Mouse (Mus musculus) gastrocnemius, adult 18-20 months (tissue): ENCODE data around the gene Podn. TPM values are rescaled to one million over a fixed set of nuclear protein-coding genes. Genes with fewer than 3 reads are reported as not detected.
A peak's percentile ranks its signal among the peaks of the same experiment; 100 is the strongest.

ENCODE experiments used
- DNase-seq: peaks from one replicate; pipeline ENCODE4 v3.0.0; 2021; ENCODE audit warnings: low spot score
- total RNA-seq, 2 experiments: library from RNA; stranded (reverse); gene quantifications; 2 replicates each; pipeline ENCODE4 v1.2.3; 2021

Podn gene
- total RNA-seq, 2 experiments from 2014 or later: 8.0 to 9.5 TPM

DNA sequence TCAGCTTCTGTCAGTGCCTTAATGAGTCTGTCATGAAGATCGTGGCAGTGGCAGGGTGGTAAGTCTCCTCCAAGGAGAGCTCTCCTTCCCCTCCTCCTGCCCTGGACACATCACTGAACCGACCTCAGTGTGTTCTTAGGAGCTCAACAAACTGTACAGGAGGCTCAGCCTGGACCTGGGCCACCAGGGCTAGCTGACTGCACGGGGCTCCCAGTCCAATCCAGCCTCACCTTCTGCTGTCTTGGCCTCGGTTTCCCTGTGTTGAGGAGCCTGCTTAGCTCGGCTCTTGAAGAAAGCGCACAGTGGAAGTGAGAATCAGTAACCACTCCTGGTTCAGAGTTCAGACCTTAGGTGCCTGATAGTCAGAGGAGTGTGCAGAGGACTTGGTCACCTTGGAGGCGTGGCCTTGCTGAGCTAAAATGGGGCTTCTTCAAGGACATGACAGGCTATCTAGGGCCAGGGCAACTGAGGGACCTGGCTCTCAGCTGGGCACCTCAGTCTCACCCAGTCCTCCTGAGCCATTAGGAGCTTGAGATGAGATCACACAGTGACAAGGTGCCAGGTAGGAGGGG, 88.6 kb downstream of the Podn start:
- DNase-seq: no peak

DNA sequence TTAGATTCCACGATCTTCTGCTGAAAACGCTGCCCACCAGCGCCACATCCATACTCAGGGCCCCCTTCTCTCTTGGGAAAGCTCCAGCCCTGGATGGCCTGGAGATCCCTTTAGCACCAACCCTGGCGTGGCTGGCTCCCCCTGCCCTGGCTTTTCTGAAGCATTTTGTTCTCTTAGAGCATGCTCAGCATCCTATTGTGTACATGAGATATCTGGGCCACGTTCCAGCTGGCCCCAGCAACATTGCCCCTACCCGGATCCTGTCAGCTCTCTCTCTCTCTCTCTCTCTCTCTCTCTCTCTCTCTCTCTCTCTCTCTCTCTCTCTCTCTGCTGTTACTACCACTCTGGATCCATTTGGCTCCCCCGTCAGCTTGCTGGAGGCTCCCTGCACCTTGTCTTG, 90.9 kb downstream of the Podn start:
- no peak for DNase-seq

DNA sequence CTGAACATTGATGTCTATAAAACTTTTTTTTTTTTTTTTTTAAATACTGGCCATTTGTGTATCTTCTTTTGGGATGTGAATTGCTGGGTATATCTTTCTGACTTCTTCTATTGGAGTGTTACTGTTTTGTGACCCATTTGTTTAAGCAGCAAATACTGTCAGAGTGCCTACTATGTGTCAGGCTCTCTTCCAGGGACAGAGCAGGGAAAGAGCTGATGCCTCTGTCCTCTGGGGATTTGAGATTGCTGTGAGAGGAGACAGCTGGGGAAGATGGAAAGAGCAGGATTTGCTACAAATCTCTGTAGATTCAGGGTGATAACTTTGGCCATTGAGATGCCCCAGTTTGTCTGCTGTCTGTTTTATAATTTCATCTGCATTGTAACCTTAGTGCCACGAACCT, 96.9 kb downstream of the Podn start:
- no peak for DNase-seq

DNA sequence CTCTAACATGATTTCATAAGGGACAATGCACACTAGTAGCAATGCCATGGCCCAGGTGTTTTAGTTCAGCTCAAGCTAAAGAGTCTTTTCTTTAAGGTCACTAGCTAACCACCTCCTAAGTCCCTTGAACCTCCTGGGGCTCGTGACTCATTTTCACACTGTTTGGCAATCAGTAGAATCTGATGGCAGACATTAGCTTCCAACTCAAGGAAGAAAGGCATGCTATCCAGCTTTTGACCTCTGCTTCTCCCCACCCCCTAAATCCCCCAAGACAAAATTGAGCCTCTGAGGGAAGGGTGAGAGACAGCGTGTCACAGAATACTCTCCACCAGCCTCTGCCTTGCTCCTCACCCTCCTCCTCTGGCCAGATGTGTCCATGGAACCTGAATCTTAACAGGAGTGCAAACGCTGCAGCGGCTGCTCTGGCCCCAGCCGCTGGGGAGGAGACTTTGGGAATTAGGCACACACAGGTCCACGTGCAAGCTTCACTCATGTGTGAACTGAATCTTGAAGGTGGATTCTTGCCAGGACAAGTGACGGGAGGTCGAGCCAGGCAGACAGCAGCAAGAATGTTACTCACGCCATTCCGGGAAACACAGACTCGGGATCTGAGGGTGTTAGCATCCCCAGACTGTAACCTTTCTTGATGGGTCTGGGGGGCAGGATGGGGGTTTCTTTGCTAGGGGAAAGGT, 97.5 kb downstream of the Podn start:
- peak; percentile 68 for DNase-seq

DNA sequence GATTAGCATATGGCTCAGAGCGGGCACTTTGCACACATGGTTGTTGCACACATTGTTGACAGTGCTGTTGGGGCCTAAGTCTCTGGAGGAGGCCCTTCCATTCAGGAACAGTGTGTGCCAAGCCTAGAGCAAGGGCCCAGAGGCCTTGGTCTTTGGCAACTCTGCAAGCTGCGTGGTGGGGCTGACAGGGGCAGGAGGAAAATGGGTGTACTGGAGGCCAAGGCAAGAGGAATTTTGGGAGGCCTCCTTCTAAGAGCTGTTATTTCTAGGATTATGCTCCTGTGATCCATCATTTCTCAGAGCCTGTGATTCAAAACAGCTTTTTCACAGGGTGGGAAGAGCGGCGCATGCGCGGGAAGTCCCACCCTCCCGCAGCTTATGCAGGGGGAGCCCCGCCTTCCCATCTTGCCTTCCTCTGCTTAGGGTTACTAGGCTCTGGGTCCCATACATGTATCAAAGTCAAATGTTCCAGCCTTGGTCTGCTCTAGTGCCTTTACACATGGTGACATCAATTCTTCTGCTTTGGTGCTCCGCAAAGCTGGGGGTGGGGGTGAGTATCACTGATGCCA, 99.7 kb downstream of the Podn start:
- DNase-seq: no peak

DNA sequence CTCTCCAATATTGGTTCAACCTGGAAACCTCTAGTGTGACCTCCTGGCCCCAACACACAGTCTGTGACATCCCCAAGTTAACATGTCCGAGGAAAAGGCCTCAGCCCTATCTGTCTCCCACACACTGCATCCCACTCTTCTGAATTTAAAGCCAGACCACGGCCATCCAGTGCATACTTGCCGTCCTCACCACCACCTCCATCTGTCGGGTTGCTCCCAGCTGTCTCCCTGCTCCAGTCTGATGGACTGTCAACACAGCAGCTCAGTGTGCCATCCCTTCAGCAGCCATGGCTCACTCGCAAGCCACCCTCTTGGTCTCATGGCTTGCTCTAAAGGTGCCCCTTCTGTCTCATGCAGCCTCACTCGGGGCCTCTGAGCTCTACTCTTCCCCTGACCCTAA, 100.5 kb downstream of the Podn start:
- DNase-seq: no peak

DNA sequence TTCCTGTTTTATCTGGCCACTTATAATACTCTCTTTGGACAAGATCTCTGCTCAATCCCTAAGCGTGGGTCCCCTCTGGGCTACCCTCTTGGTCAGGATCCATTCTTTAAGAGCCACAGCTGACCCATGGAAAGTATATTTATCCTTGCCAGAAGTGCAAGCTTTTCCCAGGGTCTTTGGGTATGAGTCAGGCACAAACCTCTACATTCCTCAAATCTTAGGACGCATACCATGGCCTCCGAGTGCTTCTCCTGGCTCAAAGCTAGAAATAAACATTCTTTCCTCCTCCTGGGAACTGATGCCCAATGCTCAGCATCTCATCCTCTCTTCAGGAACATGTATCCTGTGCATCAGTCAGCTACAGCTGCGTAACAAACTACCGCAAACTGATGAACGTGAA, 101.2 kb downstream of the Podn start:
- DNase-seq: no peak

DNA sequence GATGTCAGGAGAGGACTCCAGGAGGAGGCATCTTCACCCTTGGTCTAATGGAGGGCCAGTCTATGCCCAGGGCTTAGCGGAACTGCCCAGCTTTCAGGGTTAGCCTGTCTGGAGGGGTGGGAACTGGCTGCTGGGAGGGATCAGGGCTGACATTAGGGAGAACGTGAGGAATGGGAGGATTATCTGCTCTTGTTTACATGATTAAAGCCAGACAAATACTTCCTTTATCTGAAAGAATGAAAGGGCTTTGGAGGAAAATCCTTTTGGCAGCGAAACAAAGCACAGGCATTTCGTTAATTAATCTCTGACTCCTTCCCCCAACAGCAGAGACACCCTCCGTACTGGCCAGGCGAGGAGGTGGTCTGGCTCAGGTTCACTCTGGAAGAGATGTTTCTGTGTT, 104.4 kb downstream of the Podn start:
- no peak for DNase-seq

DNA sequence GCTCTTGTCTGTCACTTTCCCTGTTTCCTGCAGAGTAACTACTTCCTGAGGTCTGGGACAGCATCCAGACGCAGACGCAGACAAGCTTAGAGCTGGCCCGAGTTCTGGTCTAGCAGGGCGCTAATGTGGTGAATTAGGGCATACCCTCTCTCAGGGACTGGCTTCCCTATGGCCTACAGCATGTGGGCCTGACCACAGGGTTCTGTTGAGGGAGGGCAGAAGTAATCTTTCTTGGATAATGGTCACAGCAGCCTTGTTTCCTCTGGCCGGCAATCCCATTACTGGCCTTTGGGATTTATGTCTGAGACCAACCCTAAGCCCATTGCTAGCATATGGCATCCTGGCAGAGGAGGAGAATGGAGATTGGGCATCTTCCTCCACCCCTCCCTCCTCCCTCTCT, 105.4 kb downstream of the Podn start:
- DNase-seq: no peak

DNA sequence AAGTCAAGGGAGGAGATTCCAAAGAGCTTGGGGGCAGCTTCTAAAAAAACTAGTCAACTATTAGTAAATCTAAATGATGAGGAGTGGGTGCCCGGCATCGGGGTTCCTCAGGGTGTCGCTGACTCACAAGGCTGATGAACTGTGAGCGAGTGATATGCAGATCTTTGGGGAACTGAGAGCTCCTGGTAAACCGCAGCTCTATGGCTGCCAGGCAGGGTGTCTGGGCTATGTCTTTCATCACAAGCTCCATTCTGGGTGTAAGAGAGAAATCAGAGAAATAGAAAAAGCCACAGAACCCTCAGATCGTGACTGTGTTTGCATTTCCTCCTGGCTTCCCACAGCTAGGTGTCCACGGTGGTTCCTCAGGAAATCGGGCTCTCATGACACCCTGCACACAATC, 107.3 kb downstream of the Podn start:
- DNase-seq: no peak

DNA sequence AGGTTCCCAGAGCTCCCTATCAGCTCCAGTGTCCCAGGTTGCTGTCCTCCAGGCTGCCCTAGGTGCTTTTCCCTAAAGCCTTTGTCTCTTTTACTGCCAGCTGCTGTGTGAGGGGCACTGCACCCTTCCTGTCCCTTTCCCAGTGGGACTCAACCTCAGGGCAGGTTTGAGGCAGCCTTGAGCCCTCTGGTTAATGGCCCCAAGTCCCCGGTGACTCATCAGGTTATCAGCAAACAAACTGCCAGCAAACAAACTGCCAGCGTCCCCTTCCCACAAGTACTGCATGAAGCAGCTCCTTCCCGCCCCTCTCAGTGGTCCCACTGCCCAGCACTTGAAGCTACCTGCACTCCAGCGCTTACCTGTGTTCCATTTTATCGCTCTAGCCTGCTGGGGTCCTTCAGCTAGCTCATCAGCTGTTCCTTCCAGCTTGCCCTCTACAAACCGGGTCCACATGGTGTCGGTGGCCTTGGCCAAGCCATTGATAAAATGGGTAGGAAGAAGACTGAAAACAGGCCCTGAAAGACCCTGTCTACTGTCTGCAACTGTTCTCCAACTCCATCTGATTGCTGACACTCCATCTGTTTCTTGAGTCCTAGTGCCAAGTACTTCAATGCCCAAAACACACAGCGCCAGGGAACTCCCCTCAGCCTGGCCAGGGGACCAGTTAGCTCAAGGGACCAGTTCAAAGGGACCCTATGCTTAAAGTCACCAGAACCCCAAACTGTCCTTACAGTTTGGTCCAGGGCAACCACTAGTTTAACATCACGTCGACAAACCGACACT, 109.7 kb downstream of the Podn start:
- no peak for DNase-seq

DNA sequence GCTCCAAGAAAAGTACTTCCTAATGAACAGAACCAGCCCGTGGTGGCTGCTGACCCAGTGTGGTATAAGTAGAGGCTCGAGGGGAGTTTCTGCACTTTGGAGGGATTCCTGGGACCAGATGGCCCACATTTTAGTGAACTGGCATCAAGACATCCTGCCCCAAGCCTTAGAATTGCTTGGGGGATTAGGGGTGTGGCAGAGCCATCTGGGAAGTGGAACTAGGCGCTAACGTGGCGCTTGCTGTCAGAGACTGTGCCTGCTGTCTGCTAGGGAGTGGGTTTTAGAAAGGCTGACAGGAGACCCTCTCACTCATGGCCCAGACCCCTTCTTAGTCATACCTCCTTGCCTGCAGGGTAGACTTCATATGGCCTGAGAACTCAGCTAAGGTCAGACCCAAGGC, 110.4 kb downstream of the Podn start:
- no peak for DNase-seq

DNA sequence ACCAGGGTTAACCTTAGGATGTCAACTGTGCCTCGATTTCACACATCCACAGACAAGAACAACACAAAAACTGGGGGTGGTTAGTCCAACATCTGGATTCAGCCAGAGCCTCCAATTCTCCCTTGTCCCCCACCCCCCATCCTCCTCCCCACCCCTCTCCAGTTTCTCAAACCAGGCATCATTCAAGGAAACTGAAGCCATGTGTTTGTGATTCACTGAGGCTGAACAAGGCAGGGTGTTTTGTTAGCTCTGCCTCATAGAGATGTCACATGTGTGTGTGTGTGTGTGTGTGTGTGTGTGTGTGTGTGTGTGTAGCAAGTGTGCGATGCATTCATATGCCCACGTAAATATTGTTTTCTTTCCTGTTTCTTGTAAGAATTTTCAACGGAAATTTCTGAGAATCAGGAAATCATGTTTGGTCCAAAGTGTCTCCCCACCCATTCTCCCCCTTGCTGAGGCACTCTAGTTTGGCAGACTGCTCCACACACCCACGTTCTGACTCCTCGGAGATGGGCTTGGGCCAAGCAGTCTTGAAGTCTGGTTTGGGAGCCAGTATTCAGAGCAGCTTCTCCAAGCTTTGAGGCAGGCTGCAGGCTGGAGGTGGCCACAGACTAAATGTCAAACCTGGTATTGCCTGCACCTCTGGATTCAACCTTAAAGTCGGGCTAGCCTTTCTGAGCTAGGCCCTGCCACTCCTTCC, 111.8 kb downstream of the Podn start:
- peak; percentile 79 for DNase-seq

DNA sequence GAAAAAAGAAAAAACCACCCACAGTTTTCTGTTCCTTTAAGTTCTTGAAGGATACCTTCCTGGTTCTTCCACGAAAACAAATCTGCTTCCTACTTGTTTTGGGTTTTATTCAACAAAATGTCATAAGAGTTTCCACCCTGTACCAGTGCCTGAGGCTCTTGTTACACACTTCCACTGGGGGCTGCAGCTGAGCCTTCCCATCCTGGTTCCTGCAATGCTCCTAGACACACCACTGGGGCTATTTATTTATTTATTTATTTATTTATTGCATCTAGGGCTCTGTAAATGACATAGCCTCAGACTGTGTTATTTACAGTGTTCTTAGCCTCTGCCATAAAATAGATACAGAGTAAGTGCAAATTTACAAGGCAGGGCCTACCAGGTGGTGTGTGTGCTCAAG, 112.5 kb downstream of the Podn start:
- no peak for DNase-seq

DNA sequence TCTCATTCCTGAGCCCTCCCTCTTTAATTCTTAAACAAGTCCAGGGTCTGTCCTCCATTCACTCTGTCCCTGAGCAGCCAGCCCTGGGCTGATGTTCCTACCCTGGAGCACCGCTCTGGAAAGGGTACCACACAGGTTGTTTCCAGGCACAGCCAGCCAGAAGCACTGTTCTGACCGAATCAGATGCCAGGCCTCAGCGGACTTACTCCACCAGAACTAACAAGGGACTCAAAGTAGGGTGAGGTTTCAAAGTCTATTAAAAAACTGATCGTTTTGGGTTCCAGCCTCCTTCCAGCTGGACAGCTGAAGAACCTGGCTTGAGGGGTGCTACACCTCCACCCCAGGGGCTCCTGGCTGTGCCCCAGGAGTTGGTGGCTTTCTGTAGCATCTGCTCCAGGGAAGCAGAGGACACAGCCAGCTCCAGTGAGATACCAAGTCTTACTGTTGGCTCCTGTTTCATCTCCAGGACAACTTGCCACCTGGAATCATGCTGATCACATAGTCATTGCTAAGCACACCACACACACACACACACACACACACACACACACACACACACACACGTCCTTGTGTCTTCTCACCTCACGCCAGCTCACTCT, 116.1 kb downstream of the Podn start:
- DNase-seq: no peak

DNA sequence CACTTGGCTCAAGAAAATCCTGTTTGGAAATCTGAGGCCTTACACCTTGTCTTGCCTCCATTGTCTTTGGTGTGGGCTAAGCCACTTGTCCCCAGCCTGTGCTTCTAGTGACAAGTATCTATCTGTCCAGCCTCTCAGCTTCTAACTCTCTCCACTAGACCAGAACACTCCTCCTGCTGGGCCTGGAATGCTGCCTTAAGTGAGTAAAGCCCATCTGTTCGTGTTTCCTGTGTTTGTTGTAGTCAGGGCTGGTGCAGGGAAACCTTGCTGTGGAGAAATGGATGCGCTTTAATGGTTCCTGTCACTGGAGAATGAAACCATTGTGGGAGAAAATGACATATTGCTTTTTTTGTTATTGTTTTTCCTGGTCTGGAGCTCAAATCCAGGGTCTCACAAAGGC, 116.7 kb downstream of the Podn start:
- no peak for DNase-seq

DNA sequence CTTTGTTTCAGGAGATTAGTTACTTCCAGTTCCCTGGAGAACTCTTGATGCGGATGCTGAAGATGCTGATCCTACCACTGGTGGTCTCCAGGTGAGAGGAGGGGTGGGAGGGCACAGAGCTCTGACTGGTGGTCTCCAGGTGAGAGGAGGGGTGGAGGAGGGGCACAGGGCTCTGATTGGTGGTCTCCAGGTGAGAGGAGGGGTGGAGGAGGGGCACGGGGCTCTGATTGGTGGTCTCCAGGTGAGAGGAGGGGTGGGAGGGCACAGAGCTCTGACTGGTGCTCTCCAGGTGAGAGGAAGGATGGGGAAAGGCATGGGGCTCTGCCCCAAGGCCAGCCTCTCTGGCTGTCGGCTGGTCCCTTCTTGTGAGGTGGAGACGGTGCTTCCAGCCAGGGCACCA, 118.7 kb downstream of the Podn start:
- no peak for DNase-seq

DNA sequence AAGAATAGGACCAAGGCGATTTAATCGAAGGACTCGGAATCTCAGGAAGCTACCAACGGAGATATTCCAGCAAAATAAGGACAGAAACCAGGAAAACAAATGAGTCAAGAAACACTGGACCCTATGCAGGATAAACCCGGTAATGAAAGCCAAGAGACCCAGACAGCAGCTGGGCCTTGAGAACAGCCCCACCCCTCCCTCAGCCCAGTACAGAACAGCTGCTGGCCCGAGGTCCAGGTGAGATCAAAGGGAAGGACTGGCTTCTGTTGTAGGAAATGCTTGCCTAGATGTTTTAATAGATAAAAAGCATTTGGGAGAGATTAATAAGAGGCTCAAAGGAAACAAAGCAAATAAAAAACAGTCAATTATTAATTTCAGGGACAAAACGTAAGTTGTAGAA, 121.2 kb downstream of the Podn start:
- DNase-seq: no peak

DNA sequence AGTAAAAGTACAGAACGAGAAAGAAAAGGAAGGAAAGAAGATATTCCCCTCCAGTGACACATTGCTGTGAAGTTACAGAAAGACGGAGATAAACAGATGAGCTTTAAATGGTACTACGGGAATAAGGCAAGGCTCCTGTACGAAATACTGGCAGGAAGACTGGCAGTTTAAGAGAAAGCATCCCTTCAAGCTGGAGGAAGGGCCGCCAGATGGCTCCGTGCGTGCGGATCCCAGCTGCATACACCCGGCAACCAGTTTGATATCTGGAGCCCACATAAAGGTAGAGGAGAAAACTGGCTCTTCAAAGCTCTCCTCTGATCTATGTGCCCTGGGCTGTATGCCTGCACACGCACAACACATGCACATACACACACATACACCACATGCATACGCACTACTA, 121.7 kb downstream of the Podn start:
- DNase-seq: no peak

DNA sequence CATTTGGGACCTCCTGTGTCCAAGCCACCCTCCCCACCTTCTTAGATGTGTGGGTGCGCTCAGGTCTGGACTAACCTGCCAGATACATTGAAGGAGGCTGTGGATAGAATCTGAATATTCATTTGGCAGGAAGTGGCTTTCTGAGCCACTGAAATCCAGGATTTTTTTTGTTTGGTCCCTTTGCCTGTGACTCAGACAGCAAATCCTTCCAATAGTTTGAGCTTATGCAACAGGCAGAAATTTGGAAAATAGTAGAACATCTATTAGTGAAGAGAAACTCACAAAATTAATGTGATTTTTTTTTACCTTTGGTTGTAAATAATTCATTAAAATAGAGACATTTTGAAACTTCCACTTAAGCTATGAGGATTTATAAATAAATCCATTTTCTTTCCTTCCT, 125.1 kb downstream of the Podn start:
- peak; percentile 34 for DNase-seq

DNA sequence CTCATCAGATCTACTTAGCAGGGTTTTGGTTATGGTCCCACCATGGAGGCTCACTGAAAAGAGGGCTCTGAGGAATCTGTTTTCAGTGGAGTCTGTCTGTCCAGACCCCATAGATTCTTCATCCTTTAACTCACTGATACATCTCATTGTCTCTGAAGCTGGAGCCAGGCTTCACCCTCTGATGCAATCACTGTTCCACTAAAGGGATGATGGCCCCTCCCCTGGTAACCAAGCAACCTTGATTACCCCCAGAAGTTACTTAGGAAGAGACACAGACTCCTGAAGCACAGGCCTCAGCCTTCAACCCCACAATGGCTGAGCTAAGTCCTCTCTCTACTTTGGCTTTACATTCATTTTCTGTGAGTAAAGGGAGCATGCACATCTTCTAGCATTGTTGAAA, 126.5 kb downstream of the Podn start:
- DNase-seq: peak; percentile 59
